Mouse (Mus musculus) forebrain, embryonic 15.5 days (tissue): ENCODE data around the gene Tmem248. TPM values are rescaled to one million over a fixed set of nuclear protein-coding genes. Genes with fewer than 3 reads are reported as not detected.
A peak's percentile ranks its signal among the peaks of the same experiment; 100 is the strongest.
"Not testable (repeated sequence)": the region's sequence is repeated elsewhere in the genome, so short reads cannot be mapped to it uniquely, and the experiment has no call there.

Source experiments
- ATAC-seq: fragments of 200-750 bp; cut with Nextera tagmentation; replicated peaks from 2 replicates; pipeline ENCODE4 v1.8.0; 2017; ENCODE audit warnings: mild to moderate bottlenecking, moderate TSS enrichment, moderate library complexity
- H3K27ac ChIP-seq: fragments of 300-500 bp; sonication (generic); replicated peaks from 2 replicates; pipeline ENCODE4 v1.5.1; 2015; ENCODE audit warnings: mild to moderate bottlenecking, inconsistent platforms
- H3K27me3 ChIP-seq: fragments of 300-500 bp; sonication (generic); 2 replicates; pipeline ENCODE4 v1.6.1; 2015; ENCODE audit warnings: inconsistent platforms
- H3K36me3 ChIP-seq: fragments of 300-500 bp; sonication (generic); 2 replicates; pipeline ENCODE4 v1.6.1; 2015; ENCODE audit warnings: mild to moderate bottlenecking, inconsistent platforms
- H3K4me1 ChIP-seq: fragments of 300-500 bp; sonication (generic); 2 replicates; pipeline ENCODE4 v1.6.1; 2015; ENCODE audit warnings: inconsistent platforms
- H3K4me2 ChIP-seq: fragments of 300-500 bp; sonication (generic); replicated peaks from 2 replicates; pipeline ENCODE4 v1.6.1; 2015; ENCODE audit warnings: mild to moderate bottlenecking, inconsistent platforms
- H3K4me3 ChIP-seq: fragments of 300-500 bp; sonication (generic); 2 replicates; pipeline ENCODE4 v1.5.1; 2015; ENCODE audit warnings: mild to moderate bottlenecking, inconsistent platforms
- H3K9ac ChIP-seq: fragments of 300-500 bp; sonication (generic); replicated peaks from 2 replicates; pipeline ENCODE4 v1.6.1; 2015; ENCODE audit warnings: mild to moderate bottlenecking, inconsistent platforms
- H3K9me3 ChIP-seq: fragments of 300-500 bp; sonication (generic); 2 replicates; pipeline ENCODE4 v1.6.1; 2016; ENCODE audit warnings: inconsistent platforms
- WGBS: fragments of 180-500 bp; shearing (Covaris S2); methylation state at CpG from one replicate; pipeline ENCODE4 v1.1.7; 2015; ENCODE audit warnings: mixed read lengths; 5-methylcytosine and 5-hydroxymethylcytosine counted together
- polyA plus RNA-seq: library from polyadenylated mRNA; unstranded; fragments of >200 nt; fragmentation: Nextera tagmentation; extraction: Ambion mirVana; gene quantifications from 2 replicates; pipeline ENCODE4 v1.2.1, GENCODE M21; 2015

Gene Tmem248
- polyA plus RNA-seq, 1 experiment from 2014 or later = 24.1 TPM

GRCm38 (mm10) chr5:130239856-130240255 is 23.0 kb downstream of the Tmem248 start:
- no peak overlapping the region for H3K9ac ChIP-seq
- 95% methylated on average over 2 of the region's 2 CpGs for WGBS
- H3K4me1 ChIP-seq = no peaks in the 10 kb centered on the region
- no peak overlapping the region for H3K27ac ChIP-seq
- no peaks in the 10 kb centered on the region for H3K9me3 ChIP-seq
- no peak overlapping the region for H3K4me2 ChIP-seq
- H3K27me3 ChIP-seq = no peaks in the 10 kb centered on the region
- no peak overlapping the region for H3K4me3 ChIP-seq
- peaks cover 88% of the 10 kb centered on the region for H3K36me3 ChIP-seq
- ATAC-seq = no peak

- Histone ChIP-seq H3K9me3 (no peaks in the 10 kb centered on the region), H3K36me3 (peaks cover 90% of the 10 kb centered on the region)
- ATAC-seq = no peak
Observed at GRCm38 (mm10) chr5:130241426-130241825, 24.5 kb downstream of the Tmem248 start.

DNA sequence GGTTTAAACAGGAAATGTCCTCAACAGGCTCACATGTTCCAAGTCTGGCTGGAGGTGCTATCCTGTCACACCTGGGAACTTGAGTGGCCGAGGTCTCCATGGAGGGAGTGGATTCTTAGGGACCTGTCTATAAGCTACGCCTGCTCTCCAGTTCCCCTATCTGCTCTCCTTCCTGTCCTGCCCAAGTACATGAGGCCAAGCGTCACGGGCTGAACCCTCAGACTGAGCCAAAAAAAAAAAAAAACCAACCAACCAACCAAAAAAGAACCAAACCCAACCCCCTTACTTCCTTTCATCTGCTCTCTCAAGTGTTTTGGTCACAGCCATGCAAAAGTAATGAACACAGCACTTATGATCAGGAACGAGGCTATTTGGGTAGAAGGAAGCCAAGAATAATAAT is 30.9 kb downstream of the Tmem248 start:
- Histone ChIP-seq H3K36me3 (peaks cover 92% of the 10 kb centered on the region), H3K9ac (no peak overlapping the region), H3K27ac (no peak overlapping the region), H3K4me1 (no peaks in the 10 kb centered on the region), H3K27me3 (no peaks in the 10 kb centered on the region), H3K4me2 (no peak overlapping the region), H3K9me3 (no peaks in the 10 kb centered on the region), H3K4me3 (no peak overlapping the region)
- WGBS = 89% methylated on average over 5 of the region's 5 CpGs
- ATAC-seq = no peak

More at GRCm38 (mm10) chr5:130241426-130241825, 24.5 kb downstream of the Tmem248 start:
- no peaks in the 10 kb centered on the region for H3K4me1 ChIP-seq
- no peaks in the 10 kb centered on the region for H3K27me3 ChIP-seq
- 93% methylated on average over 12 of the region's 12 CpGs for WGBS
- H3K4me3 ChIP-seq = no peak overlapping the region
- H3K4me2 ChIP-seq = no peak overlapping the region
- H3K27ac ChIP-seq = no peak overlapping the region
- no peak overlapping the region for H3K9ac ChIP-seq

GRCm38 (mm10) chr5:130254164-130255016 is 37.5 kb downstream of the Tmem248 start:
- peak overlapping the region; percentile 80 for H3K4me2 ChIP-seq
- WGBS = 24% methylated on average over 19 of the region's 19 CpGs
- H3K4me3 ChIP-seq = peak overlapping the region; percentile 88
- H3K9ac ChIP-seq = peak overlapping the region; percentile 84
- ATAC-seq = no peak
- H3K27me3 ChIP-seq = no peaks in the 10 kb centered on the region
- H3K4me1 ChIP-seq = peaks cover 32% of the 10 kb centered on the region
- no peaks in the 10 kb centered on the region for H3K9me3 ChIP-seq
- H3K36me3 ChIP-seq = peaks cover 36% of the 10 kb centered on the region
- H3K27ac ChIP-seq = peak overlapping the region; percentile 89

- Histone ChIP-seq H3K4me3 (peak within 1 kb of the TSS; percentile 88), H3K4me1 (peaks cover 32% of the 10 kb centered on the region), H3K36me3 (peaks cover 29% of the 10 kb centered on the region), H3K9me3 (no peaks in the 10 kb centered on the region), H3K9ac (peak within 1 kb of the TSS; percentile 84), H3K4me2 (peak within 1 kb of the TSS; percentile 80), H3K27me3 (no peaks in the 10 kb centered on the region), H3K27ac (peak within 1 kb of the TSS; percentile 89)
- ATAC-seq = peak; percentile 89
- WGBS = under 1% methylated on average over 52 of the region's 52 CpGs
Observed at GRCm38 (mm10) chr5:130255017-130255720, 38.3 kb downstream of the Tmem248 start, which contains the start of the genes Sbds and Tyw1. TSS of gene Sbds (minus strand) at chr5:130255530. TSS of gene Tyw1 (plus strand) at chr5:130255619.

- H3K27me3 ChIP-seq, H3K9ac ChIP-seq, H3K9me3 ChIP-seq: not testable (repeated sequence)
- H3K4me1 ChIP-seq = peaks cover 32% of the 10 kb centered on the region
- peak overlapping the region; percentile 88 for H3K4me3 ChIP-seq
- peak overlapping the region; percentile 80 for H3K4me2 ChIP-seq
- 32% methylated on average over 20 of the region's 20 CpGs for WGBS
- H3K36me3 ChIP-seq = peaks cover 22% of the 10 kb centered on the region; the same call in 1 of the 2 replicates
- ATAC-seq = peak; percentile 1; the same call in 1 of the 2 replicates
- peak overlapping the region; percentile 89; the same call in 1 of the 2 replicates for H3K27ac ChIP-seq
Observed at GRCm38 (mm10) chr5:130255799-130256525, 39.1 kb downstream of the Tmem248 start.

GRCm38 (mm10) chr5:130256678-130257271 is 39.9 kb downstream of the Tmem248 start:
- H3K27ac ChIP-seq = peak overlapping the region; percentile 85
- under 1% methylated on average over 24 of the region's 25 CpGs for WGBS
- H3K9me3 ChIP-seq = no peaks in the 10 kb centered on the region
- ATAC-seq = peak; percentile 96
- H3K27me3 ChIP-seq = no peaks in the 10 kb centered on the region
- H3K4me1 ChIP-seq = peaks cover 32% of the 10 kb centered on the region
- H3K4me2 ChIP-seq = peak overlapping the region; percentile 80
- peak overlapping the region; percentile 93 for H3K9ac ChIP-seq
- peak overlapping the region; percentile 84 for H3K4me3 ChIP-seq
- peaks cover 14% of the 10 kb centered on the region; the same call in 1 of the 2 replicates for H3K36me3 ChIP-seq

DNA sequence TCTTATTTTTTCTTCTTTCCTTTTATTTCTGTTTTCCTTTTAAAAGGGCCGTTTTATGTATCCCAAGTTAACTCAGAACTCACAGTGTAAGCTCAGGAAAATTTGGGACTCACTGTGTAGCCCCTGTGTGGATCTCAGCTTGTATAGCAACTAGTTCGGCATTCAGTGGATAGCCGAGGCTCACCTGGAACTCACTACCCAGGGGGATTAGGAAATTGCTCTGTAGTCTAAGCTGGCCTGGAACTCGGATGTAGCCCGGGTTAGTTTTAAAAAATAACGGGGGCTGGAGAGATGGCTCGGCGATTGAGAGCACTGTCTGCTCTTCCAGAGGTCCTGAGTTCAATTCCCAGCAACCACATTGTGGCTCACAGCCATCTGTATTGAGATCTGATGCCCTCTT is 40.4 kb downstream of the Tmem248 start:
- WGBS = 17% methylated on average over 8 of the region's 8 CpGs
- ATAC-seq = no peak

GRCm38 (mm10) chr5:130263454-130263853 is 46.6 kb downstream of the Tmem248 start:
- no peak for ATAC-seq
- Histone ChIP-seq H3K36me3 (peaks cover 19% of the 10 kb centered on the region; the same call in 1 of the 2 replicates), H3K9ac (no peak overlapping the region), H3K9me3 (no peaks in the 10 kb centered on the region), H3K27ac (no peak overlapping the region), H3K4me1 (no peaks in the 10 kb centered on the region), H3K4me3 (no peak overlapping the region), H3K4me2 (no peak overlapping the region), H3K27me3 (no peaks in the 10 kb centered on the region)
- 80% methylated on average over 11 of the region's 11 CpGs for WGBS

More for the DNA sequence above, 40.4 kb downstream of the Tmem248 start:
- H3K36me3 ChIP-seq = peaks cover 9% of the 10 kb centered on the region; the same call in 1 of the 2 replicates
- H3K9me3 ChIP-seq = no peaks in the 10 kb centered on the region
- no peaks in the 10 kb centered on the region for H3K27me3 ChIP-seq
- H3K4me3 ChIP-seq = peak overlapping the region; percentile 84
- peak overlapping the region; percentile 93 for H3K9ac ChIP-seq
- H3K4me1 ChIP-seq = peaks cover 32% of the 10 kb centered on the region
- H3K4me2 ChIP-seq = peak overlapping the region; percentile 80
- peak overlapping the region; percentile 85 for H3K27ac ChIP-seq

DNA sequence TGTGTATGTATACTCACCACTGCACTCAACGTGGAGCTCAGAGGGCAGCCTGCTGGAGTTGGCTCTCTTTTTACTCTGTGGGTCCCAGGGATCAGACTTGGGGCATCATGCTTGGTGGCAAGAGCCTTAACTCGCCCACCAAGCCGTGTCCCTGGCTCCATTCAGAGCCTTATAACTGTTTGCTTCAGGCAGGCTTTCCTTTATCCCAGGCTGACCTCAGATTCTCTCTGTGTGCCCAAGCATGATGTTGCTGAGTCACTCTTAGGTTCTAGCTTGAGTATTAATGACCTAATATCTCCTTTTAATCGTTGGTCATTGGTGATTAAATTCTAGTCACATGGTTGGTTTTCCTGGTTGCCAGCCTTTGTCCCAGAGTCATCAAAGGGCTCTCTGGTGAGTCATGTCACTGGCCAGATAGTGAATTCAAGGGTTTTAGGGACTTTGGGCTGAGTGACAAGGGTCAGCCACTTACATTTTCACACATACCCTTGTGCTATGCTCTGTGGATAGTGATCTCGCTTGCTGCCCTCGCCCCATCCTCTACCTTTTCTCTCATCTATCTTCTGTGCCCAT is 47.6 kb downstream of the Tmem248 start:
- ATAC-seq = no peak
- Histone ChIP-seq H3K27me3 (no peaks in the 10 kb centered on the region), H3K9ac (no peak overlapping the region), H3K36me3 (peaks cover 23% of the 10 kb centered on the region; the same call in 1 of the 2 replicates), H3K4me3 (no peak overlapping the region), H3K4me2 (no peak overlapping the region), H3K27ac (no peak overlapping the region), H3K9me3 (no peaks in the 10 kb centered on the region), H3K4me1 (no peaks in the 10 kb centered on the region)
- 87% methylated on average over 6 of the region's 6 CpGs for WGBS

DNA sequence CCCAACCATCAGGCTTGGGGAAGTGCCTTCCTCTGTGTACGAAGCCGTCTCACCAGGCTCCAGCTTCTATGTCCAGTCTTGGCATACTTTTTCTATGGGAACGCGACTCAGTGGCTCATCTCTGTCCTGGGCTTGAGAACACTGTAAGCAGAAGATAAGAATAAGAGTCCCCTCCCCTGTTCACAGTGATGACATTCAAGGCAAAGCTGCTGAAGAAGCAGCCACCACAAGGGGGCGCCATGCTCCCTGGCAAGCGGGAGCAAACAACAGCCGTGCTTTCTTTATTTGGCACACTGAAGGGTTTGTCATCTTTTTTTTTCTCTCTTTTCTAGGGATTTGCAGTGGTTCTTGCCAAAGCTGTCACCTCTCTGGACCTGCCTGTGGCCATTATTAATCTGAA is 49.8 kb downstream of the Tmem248 start:
- 80% methylated on average over 7 of the region's 7 CpGs for WGBS
- H3K36me3 ChIP-seq = peaks cover 27% of the 10 kb centered on the region; the same call in 1 of the 2 replicates

More for the DNA sequence above, 49.8 kb downstream of the Tmem248 start:
- Histone ChIP-seq H3K4me3 (no peak overlapping the region), H3K4me2 (no peak overlapping the region), H3K9me3 (no peaks in the 10 kb centered on the region), H3K27ac (no peak overlapping the region), H3K9ac (no peak overlapping the region), H3K4me1 (no peaks in the 10 kb centered on the region), H3K27me3 (no peaks in the 10 kb centered on the region)
- ATAC-seq = no peak
